Mouse (Mus musculus) liver, embryonic 14.5 days (tissue): ENCODE results near the gene Rrp15.

Source experiments
- CTCF ChIP-seq: IDR thresholded peaks from 2 replicates; pipeline ENCODE4 v1.5.1; 2016; ENCODE audit warnings: antibody characterized with exemption, low read depth, control low read depth
- EP300 ChIP-seq: IDR thresholded peaks from 2 replicates; pipeline ENCODE4 v1.6.1; 2016; ENCODE audit warnings: antibody characterized with exemption, low read depth

GRCm38 (mm10) chr1:186719708-186720107 lies 29.4 kb downstream of the Rrp15 start:
- peak; percentile 49 for TF ChIP-seq CTCF
- no peak for TF ChIP-seq EP300
